Mouse (Mus musculus): ENCODE data around the gene Lin7a. TPM values are rescaled to one million over a fixed set of nuclear protein-coding genes. Genes with fewer than 3 reads are reported as not detected.
"Not testable (repeated sequence)": the region's sequence is repeated elsewhere in the genome, so short reads cannot be mapped to it uniquely, and the experiment has no call there.

The Lin7a gene
- total RNA-seq, 2 experiments from 2014 or later, result 1.6 to 2.5 TPM

DNA sequence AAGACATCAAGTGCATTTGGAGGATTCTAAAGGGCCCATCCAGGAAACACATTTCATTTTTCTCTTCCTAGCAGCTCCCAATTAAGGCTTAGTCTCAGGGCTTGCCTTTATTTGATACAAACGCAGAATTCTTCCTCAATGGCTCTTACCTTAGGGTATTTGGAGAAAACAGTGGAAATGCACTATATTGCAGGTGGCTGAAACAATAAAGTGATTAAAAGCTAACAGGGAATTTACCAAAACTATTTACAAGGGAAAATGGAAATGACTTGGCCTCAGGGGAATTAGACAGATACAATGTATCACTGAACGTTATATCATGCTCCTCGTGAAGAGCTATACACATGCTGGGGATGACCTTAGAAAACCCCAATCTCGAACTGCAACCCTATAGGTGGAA, 35.3 kb upstream of the Lin7a start:
- DNase-seq, result no peak
- intact Hi-C loops (cut with DNase I), result no loop called here

- DNase-seq, result no peak
- intact Hi-C loops (cut with DNase I), result no loop called here
Observed at GRCm38 (mm10) chr10:107237076-107237475, 34.4 kb upstream of the Lin7a start.

DNA sequence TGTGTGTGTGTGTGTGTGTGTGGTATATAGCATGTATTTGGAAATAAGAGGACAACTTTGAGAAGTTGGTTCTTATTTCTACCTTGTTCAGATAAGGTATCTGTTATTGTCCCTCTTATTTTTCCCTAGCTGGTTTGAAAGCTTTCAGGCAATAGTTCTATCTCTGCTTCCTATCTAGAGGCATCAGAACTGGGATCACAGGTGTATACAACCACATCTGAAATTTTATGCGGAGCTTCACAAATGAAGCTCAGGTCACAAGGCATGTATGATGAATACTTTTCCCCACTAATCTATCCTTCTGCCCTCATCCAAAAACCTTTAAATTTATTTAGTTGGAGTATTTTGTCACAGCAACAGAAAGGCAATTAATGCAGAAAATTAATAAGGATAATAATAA, 33.8 kb upstream of the Lin7a start:
- DNase-seq, result no peak
- intact Hi-C loops (cut with DNase I), result no loop called here

- DNase-seq, result no peak
- intact Hi-C loops (cut with DNase I), result no loop called here
Observed at GRCm38 (mm10) chr10:107238151-107238860, 33.2 kb upstream of the Lin7a start.

DNA sequence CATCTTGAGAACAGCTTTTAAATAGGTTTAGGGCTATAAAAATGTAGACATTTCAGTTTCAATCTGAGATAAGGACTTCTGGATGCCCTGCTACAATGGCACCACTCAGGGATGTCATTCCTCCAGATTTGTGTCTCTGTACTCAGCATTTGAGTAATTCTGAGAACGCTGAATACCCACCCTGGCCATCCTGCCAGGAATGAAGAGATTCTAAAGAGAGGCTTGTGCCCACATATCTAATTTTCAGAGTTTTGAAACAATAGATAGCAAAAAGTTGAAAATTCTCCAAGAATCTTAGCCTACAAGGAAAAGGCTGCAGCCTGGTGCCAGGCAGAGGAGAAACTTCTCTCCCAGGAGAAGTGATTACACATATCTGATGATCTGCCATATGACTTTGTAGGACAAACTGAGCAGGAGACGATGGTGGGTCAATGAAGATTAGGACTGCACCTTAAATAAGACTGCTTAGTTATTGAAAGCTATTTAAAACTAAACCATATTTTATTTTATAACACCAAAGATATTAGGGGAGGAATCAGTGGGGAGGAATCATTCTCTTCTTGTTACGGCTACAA, 32.5 kb upstream of the Lin7a start:
- intact Hi-C loops (cut with DNase I), result no loop called here
- no peak for DNase-seq

GRCm38 (mm10) chr10:107239651-107240330, 31.7 kb upstream of the Lin7a start:
- DNase-seq, result no peak
- intact Hi-C loops (cut with DNase I), result no loop called here

DNA sequence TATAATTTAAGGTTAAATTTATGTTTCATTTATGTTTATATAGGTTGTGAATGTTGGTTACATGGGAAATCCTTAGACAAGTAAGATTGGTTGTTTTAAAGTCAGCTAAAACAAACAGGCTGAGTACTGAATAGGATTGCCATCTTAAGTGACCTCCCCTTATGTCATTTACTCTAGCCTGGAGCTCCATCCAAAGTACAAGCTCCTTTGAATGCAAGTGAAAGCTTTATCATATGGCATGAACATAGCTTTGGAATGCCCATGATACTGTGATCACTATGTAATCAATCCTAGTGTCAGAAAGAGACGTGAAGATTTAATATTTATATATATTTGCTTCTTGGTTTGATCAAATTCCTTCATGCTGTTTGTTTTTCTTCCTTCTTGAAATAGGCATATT, 31.0 kb upstream of the Lin7a start:
- no peak for DNase-seq
- intact Hi-C loops (cut with DNase I), result no loop called here

DNA sequence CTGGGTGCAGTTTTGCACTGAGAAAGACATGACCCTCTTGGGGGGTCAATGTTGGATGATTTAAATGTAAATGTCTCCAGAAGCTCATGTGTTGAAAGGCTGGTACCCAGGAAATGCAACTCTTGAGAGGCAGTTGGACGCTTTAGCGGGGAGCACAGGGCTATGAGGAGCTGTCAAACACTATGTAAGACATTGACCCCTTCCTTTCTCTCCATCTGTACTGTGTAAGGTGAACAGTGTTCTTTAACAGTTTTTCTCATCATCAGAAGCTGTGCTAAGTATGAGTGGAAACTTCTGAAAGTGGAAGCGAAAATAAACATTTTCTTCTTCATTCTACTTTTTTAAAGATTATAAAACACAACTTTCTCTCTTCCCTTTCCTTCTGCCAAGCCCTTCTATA, 30.5 kb upstream of the Lin7a start:
- no peak for DNase-seq
- intact Hi-C loops (cut with DNase I), result no loop called here

DNA sequence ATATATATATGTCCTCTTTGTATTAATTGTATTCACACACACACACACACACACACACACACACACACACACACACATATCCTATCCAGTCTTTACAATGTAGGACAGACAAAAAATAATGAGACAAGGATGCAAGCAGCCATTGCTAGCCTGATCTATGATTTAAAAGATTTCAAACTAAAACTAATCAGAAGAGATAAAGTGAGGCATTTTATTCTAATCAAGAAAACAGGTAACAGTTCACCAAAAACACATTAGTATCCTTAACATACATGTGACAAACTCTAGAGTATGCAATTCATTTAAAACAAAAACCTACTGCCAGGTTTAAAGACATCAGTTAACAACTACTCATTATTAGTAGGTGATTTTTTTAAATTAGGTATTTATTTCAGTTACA, 30.1 kb upstream of the Lin7a start:
- intact Hi-C loops (cut with DNase I), result no loop called here
- DNase-seq, result no peak

- DNase-seq; intact Hi-C loops (cut with DNase I): not testable (repeated sequence)
Observed at GRCm38 (mm10) chr10:107241999-107242398, 29.5 kb upstream of the Lin7a start.

DNA sequence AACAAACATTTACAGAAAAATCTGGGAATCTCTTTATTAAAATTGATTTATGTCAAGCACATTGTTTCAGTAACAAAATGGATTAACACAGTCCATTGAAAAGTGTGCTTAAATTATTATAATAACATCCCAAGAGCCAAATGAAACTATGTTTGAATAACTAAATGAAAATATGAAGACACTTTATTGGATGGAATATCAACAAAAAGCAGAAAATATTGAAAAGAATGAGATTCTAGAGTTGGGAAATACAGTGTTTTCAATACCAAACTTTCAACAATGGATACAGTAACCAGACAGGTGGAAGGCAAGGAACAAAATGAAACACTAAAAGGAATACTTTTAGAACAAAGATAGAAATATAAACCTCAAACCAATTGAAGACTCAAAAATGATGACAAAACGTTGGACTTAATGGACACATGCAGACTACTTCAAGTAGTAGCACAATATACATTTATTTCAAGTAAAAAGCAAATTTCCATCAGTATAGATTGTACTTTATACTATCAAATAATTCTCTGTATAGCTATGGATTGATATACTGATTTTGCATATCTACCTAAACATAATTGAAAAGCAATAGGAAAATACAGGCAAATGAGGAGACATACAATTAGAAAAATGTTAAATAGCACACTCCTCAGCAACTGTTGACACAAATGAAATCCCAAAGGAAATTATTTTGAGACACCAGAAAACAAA, 28.6 kb upstream of the Lin7a start:
- DNase-seq, result no peak
- intact Hi-C loops (cut with DNase I), result no loop called here

- intact Hi-C loops (cut with DNase I), result no loop called here
- DNase-seq, result no peak
Observed at GRCm38 (mm10) chr10:107244211-107244610, 27.3 kb upstream of the Lin7a start.

DNA sequence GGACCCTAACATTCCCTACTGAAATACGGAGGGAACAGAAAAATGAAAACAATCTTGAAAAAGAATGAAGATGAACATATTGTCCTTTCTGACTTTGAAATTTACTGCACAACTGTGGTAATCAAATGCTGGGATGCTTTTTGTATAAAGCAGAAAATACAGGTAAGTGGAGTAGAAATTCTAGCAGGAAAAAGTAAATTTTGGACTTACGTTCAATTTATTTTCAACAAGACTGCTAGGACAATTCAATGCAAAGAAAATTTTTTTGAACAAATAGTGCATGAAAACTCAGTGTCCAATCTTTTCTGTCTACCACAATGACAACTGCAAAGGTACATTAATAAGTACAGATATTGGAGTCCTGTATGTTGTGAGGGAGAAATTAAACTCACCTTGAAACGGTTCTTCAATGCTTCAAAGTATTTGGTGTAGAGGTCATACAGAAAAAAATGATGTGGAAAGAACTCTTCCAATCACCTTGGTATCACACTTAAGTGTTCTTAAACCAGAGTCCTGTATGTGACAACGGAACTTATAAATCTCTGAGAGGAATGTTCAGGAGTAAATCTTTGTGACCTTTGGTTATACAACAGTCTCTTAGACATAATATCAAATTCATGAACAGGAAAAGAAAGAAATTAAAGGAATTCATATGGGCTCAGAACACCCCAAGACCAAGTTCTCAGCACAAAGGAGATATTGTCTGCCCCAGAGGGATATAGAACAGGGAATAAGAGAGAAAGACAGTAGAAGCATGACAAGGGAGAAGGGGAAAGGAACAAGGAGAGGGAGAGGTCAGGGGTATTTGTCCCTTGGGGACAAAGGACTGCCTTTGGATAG, 26.6 kb upstream of the Lin7a start:
- no peak for DNase-seq

DNA sequence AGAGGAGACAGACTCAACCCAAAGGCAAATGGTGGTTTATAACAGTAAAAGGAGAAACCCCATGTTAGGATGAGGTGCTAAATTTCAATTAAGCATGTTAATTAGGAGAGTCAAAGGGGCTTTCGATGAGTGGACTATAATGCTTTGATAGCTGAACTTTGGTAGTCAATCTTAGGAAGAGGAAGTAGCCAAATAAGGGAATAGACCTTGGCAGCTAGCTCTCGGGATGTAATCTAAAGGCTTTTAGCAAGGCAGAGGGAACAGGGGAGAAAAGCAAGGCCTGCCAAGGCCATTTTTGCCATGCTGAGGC, 26.0 kb upstream of the Lin7a start:
- intact Hi-C loops (cut with DNase I), result no loop called here
- no peak for DNase-seq

More for the DNA sequence above, 26.6 kb upstream of the Lin7a start:
- intact Hi-C loops (cut with DNase I), result no loop called here

- intact Hi-C loops (cut with DNase I), result no loop called here
- no peak for DNase-seq
Observed at GRCm38 (mm10) chr10:107245961-107246460, 25.5 kb upstream of the Lin7a start.

GRCm38 (mm10) chr10:107247001-107247670, 24.4 kb upstream of the Lin7a start:
- intact Hi-C loops (cut with DNase I), result no loop called here
- DNase-seq, result no peak

- intact Hi-C loops (cut with DNase I), result no loop called here
- no peak for DNase-seq
Observed at GRCm38 (mm10) chr10:107248481-107248880, 23.0 kb upstream of the Lin7a start.

- intact Hi-C loops (cut with DNase I), result no loop called here
Observed at GRCm38 (mm10) chr10:107249056-107249455, 22.4 kb upstream of the Lin7a start.

GRCm38 (mm10) chr10:107249606-107250186, 21.8 kb upstream of the Lin7a start:
- no peak for DNase-seq
- intact Hi-C loops (cut with DNase I), result no loop called here

More at GRCm38 (mm10) chr10:107249056-107249455, 22.4 kb upstream of the Lin7a start:
- DNase-seq, result no peak

Data from heart, postnatal 10 days (tissue).